Mouse (Mus musculus) embryonic stem cell, embryonic (primary cell): Measurements from ENCODE around the gene Cfap99.

Experiments used
- CTCF ChIA-PET, 4 experiments: fragments of 300-600 bp in 2 of 4; fragments of 350-600 bp in 2 of 4; sonication (Branson Sonifier 250); formaldehyde crosslinking; loops; one replicate each; lab custom pipeline; 2022; ENCODE audit warnings: inconsistent platforms in 2 of 4; lab: Charles Lee
- POLR2A ChIA-PET, 4 experiments: fragments of 300-600 bp in 2 of 4; fragments of 350-600 bp in 2 of 4; sonication (Branson Sonifier 250); formaldehyde crosslinking; loops; one replicate each; lab custom pipeline; 2022; ENCODE audit warnings: antibody characterized with exemption in 4 of 4, inconsistent platforms in 1 of 4; lab: Charles Lee

The Cfap99 gene

DNA sequence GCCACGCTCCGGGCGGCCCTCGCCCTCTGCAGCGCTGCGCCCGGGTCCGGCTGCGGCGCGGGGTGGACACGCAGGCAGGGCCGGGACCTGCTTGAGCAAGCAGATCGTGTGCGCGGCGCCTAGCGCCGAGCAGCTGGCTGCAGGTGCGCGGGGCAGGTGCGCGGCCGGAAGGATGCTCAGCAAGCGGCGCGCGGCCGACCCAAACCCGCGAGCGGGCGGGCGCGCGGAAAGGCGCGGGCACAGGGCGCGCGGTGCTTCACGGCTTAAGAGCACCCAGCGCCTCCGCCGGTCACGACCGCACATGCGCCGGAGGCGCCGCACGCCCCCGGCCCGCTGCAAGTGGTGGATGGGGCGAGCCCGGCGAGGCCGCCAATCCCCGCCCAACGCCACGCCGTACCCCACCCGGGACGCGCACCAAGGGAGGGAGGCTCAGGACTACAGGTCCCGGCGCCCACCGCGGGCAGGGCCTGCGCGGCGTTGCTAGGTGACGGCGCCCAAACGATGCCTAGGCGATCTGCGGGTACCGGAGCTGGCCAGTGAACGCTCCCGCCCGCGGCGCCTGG, at the start of gene Cfap99, which contains the start of gene Zfyve28:
Cfap99 (plus strand) TSS at position 447 of the 563 bp plus-strand sequence.
Zfyve28 (minus strand) TSS at position 296 of the 563 bp plus-strand sequence.
- CTCF ChIA-PET: interaction anchor here in 2 of 4 experiments (0.7 to 1.2 kb wide), 3 partner anchors 79 to 566 kb away, joined by 3 to 4 read pairs (median 4); no protein-coding TSS in a partner anchor
- POLR2A ChIA-PET: interaction anchor here (0.6 to 5.3 kb wide), 27 partner anchors 9 to 816 kb away, joined by 3 to 41 read pairs (median 4); partner anchors contain the start of genes Rnf4 (in 3 of the 4), Add1 (in 1 of the 4), Grk4 (in 1 of the 4) and Haus3 (in 1 of the 4)

DNA sequence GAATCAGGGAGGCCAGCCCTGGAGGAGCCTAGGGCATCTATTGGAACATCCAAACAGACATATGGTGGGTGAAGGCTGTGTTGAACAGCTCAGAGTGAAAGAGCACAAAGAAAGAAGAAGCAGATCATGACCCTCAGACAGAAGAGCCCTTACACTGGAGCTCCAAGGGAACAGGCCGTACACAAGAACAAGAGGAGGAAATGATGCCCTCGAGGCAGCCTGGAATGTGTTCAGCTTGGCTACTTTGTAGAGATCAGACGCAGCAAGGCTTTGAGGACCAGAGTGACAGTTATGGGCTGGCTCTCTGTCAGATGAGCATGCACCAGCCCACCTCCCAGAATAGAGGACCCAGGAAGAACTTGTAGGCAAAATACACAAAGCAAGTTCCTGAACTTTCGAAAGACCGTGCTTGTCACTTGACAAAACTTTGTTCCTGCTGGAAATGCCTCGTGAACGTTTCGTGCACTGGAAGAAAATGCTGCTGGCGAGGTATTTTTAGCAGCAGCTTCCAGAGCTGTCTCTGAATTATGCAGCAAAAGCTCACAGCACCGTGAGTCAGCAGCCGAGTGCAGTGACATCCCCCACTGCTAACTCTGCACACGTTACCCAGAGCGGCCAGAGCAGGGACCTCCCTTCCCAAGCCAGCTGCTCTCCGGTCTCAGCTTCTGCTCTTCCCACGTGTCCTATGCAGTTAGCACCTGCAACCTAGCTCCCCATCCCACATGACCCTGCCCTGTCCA, 46.0 kb upstream of the Cfap99 start:
- CTCF ChIA-PET: interaction anchor here in 2 of 4 experiments (0.6 to 1.4 kb wide), 2 partner anchors 10 to 32 kb away, joined by 3 to 4 read pairs; no protein-coding TSS in a partner anchor
- POLR2A ChIA-PET: interaction anchor here in 2 of 4 experiments (1.1 to 1.7 kb wide), 5 partner anchors 10 to 271 kb away, joined by 3 to 5 read pairs (median 3); partner anchors contain the start of genes Fam193a (in 1 of the 2) and Tnip2 (in 1 of the 2)

DNA sequence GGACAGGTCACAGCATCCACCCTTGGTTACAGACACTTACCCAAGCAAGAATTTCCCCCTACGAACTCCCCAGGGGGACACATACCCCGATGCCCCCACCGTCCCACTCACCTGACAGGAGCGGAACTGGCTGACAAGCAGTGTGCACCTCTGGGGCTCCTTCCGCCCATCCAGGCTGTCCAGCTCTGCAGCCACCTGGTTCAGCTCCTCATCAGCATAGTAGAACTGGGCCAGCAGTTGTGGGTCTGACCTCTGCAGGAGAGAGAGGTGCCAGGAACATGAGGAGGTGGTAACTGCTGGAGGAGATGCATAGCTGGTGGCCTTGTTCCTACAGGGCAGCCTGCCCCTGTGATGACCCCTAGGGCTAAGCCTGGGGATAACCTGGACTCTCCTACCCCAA, 45.3 kb upstream of the Cfap99 start:
- POLR2A ChIA-PET: interaction anchor here in 2 of 4 experiments (0.5 to 1.7 kb wide), 4 partner anchors 33 to 271 kb away, joined by 3 to 5 read pairs (median 4); partner anchors contain the start of genes Fam193a (in 1 of the 2) and Tnip2 (in 1 of the 2)
- CTCF ChIA-PET: interaction anchor here in 1 of 4 experiments (1.4 kb wide), 1 partner anchor 9 kb away, joined by 4 read pairs; no protein-coding TSS in a partner anchor

DNA sequence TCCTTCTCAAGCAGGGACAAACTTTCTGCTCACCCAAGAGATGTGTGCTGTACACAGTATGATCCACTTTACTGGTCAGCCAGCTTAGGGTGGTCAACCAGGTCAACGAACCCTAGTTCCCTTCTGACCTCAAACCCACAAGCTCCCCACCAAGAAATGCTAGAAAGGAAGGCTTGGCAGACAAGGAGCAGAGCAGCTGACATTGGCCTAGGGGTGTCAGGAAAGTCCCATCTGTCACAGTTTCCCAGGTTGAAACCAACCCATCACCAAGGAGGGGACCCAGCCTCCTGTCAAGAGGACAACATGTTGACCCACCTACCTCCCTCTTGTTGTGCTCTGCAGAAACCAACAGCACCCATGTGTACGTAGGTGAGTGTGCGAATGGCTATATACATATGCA, 42.0 kb upstream of the Cfap99 start:
- CTCF ChIA-PET: interaction anchor here in 3 of 4 experiments (0.6 to 1.6 kb wide), 7 partner anchors 10 to 331 kb away, joined by 3 to 8 read pairs (median 3); no protein-coding TSS in a partner anchor
- POLR2A ChIA-PET: interaction anchor here in 2 of 4 experiments (0.8 to 1.2 kb wide), 4 partner anchors 10 to 23 kb away, joined by 3 read pairs; no protein-coding TSS in a partner anchor

DNA sequence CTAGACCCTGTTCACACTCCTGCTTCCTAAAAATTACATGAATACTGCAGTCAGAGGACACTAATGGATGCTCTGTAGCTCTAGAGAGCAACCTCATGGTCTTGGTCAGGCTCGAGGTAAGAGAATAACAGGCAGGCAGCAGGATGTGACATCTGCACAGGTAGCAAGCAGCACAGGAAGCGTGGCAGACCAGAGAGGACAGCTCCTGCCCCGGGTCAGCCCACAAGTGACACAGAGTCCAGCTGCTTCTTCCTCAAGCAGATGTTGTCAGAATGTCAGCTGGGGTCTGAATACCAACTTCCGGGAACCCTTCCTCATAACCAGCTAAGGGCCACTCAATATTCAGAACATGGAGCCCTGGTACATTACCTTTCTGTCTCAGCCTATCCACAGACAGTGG, 39.3 kb upstream of the Cfap99 start:
- CTCF ChIA-PET: interaction anchor here in 1 of 4 experiments (0.7 kb wide), 1 partner anchor 13 kb away, joined by 3 read pairs; no protein-coding TSS in a partner anchor
- POLR2A ChIA-PET: interaction anchor here in 1 of 4 experiments (1.3 kb wide), 1 partner anchor 10 kb away, joined by 3 read pairs; no protein-coding TSS in a partner anchor

DNA sequence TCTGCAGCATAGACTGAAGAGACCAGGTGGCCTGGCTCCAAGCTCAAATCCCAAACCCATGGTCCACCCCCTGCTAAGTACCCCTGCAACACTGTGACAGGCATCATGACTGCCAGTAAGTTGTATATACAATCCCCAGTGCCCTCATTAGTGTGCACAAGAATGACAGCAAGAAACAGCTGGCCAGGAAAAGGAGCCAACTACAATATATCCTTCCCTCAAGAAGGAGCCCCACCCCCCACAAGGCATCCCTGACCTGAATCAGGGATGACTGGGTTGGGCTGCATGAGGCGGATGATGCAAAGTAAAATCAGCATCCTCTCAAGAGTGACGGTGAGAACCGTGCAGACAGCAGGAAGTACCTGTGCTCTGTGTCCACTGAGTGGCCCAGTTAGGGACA, 38.3 kb upstream of the Cfap99 start:
- ChIA-PET CTCF (no interaction called here), POLR2A (interaction anchor here in 2 of 4 experiments (1.0 to 1.7 kb wide), 3 partner anchors 9 to 86 kb away, joined by 3 to 5 read pairs (median 3); partner anchors contain the start of gene Rnf4 (in 1 of the 2))

DNA sequence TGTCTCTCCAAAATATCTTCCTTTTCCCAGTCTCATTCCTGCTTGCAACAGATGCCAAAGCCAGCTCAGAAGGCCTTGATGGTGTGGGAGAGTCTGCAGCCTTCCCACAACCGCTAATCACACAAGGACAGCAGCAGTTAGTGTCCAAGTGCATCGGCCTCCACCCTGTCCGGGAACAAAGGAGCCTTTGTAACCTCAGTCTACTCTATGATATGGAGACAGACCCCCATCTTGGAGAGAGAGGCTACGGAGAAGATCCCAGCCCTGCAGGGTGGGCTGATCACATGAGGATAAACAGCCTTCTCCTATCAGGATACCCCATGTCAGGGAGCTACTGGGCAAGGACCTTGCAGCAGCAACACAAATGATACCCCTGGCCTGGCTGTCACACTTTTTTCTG, 36.6 kb upstream of the Cfap99 start:
- POLR2A ChIA-PET: interaction anchor here in 3 of 4 experiments (0.6 to 1.8 kb wide), 3 partner anchors 10 to 161 kb away, joined by 3 to 7 read pairs (median 3); no protein-coding TSS in a partner anchor
- CTCF ChIA-PET: interaction anchor here in 2 of 4 experiments (0.5 to 2.0 kb wide), 5 partner anchors 9 to 1035 kb away, joined by 3 to 5 read pairs (median 4); no protein-coding TSS in a partner anchor

DNA sequence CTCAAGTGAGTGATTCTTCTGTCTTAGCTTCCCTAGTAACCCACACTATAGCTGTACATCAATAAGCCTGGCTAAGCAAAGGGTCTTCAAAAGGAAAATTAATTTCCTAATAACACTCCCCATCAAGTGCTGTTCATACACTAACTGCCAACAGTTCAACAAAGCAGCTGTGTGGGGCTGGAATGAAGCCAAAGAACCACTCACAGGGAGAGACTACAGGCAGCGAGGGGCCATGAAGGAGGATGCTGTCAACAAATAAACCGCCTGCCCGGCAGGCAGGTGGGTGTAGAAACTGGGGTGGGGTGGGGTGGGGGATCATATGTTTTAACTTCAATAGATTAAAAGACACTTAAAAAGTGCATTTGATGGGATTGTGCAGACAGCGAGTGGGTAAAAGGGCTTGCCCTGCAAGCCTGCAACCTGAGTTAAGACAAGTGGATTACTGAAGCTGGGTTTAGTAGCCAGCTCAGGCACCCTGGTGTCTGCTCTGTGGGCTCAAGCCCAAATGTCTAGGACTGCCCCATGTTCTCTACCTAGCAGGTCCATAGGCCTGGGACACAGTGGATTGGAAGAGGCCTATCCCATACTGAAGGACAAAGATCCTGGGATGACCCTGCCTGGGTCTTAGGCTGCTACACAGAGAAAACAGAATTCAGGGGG, 36.0 kb upstream of the Cfap99 start:
- CTCF ChIA-PET: interaction anchor here in 2 of 4 experiments (0.5 to 2.0 kb wide), 6 partner anchors 10 to 1036 kb away, joined by 3 to 5 read pairs (median 4); no protein-coding TSS in a partner anchor
- POLR2A ChIA-PET: interaction anchor here in 2 of 4 experiments (1.0 to 1.8 kb wide), 3 partner anchors 10 to 389 kb away, joined by 3 read pairs; no protein-coding TSS in a partner anchor

DNA sequence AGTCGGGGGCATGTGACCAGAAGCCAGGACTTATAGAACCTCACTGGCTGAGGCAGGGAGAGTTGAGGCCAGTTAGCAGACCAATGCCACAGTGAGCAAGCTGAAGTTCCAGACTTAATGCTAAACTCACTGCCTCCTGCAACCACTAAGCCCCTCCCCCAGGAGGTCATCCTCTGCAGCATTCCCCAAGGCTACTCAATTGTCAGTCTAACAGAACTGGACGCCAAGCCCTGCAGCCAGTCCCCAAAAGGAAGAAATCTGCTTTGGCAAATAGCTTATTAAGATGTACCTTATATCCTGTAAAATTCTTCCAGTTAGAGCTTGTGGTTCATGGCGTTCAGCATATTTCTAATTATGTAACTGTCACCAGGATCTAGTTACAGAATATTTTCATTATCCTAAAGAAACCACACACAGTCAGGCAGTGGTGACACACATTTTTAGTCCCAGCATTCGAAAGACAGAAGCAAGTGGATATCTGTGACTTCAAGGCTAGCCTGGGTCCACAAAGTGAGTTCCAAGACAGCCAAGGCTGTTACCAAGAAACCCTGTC, 35.4 kb upstream of the Cfap99 start:
- CTCF ChIA-PET: interaction anchor here in 2 of 4 experiments (0.9 to 1.6 kb wide), 4 partner anchors 11 to 17 kb away, joined by 3 to 4 read pairs (median 3); no protein-coding TSS in a partner anchor
- POLR2A ChIA-PET: interaction anchor here in 2 of 4 experiments (1.1 to 1.8 kb wide), 2 partner anchors 11 to 389 kb away, joined by 3 read pairs; no protein-coding TSS in a partner anchor

DNA sequence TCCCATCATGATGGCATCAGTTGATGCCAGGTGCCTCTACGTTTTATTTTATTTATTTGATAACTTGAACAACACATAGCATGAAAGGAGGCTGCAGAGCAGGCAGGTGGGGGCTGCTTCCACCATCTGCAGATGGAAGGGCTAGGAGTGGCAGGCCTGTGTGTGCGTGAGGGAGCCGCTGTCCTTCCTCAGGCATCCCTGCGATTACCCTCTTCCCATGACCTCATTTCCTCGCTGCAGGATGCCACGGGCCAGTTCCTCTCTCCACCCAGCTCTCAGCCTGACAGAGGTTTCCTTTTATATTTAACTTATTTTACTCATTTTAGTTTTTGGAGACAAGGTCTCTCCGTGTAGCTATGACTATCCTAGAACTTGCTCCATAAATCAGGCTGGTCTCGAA, 34.1 kb upstream of the Cfap99 start:
- ChIA-PET POLR2A (interaction anchor here in 1 of 4 experiments (0.6 to 0.8 kb wide), 3 partner anchors 223 to 482 kb away, joined by 3 to 10 read pairs (median 7); no protein-coding TSS in a partner anchor), CTCF (interaction anchor here in 2 of 4 experiments (0.6 to 0.7 kb wide), 2 partner anchors 63 to 122 kb away, joined by 3 to 9 read pairs; no protein-coding TSS in a partner anchor)

DNA sequence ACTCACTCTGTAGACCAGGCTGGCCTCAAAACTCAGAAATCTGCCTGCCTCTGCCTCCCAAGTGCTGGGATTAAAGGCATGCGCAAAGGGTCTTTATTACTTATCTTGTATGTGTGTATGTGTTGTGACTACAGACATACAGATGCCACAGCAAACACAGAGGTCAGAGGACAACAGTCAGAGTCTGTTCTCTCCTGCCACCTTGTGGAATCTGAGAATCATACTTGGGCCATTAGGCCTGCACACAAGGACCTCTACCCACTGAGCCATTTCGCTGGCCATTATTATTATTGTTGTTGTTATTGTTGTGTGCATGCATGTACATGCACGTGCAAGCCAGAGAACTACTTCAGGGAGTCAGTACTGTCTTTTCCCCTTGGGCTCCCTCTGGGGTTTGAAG, 33.2 kb upstream of the Cfap99 start:
- ChIA-PET POLR2A (interaction anchor here in 2 of 4 experiments (1.1 to 2.5 kb wide), 2 partner anchors 12 kb away, joined by 3 to 7 read pairs; no protein-coding TSS in a partner anchor), CTCF (interaction anchor here (0.5 to 2.5 kb wide), 6 partner anchors 12 to 115 kb away, joined by 3 to 6 read pairs (median 4); no protein-coding TSS in a partner anchor)

DNA sequence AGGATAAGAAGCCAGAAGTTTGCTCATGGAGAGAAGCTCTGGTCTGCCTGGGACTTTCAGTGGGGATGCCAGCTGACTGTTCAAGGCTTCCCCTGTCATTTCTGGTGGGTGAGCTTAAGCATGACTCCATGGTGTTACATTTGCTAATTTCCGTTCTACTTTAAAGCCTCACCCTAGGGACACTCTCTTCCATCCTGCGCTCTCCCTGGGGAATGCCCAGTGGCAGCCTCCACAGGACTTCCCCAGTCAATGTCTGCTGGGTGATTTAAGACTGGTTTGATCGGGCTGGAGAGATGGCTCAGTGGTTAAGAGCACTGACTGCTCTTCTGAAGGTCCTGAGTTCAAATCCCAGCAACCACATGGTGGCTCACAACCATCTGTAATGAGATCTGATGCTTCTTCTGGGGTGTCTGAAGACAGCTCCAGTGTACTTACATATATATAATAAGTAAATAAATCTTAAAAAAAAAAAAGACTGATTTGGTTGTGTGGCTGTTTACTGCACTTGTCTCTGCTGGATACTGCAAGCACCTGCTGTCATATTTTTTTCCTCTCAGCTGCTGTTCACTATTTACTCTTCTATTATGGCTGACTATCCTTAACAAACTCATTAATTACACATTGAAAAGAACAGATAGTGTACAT, 29.1 kb upstream of the Cfap99 start:
- POLR2A ChIA-PET: interaction anchor here in 2 of 4 experiments (0.9 to 1.4 kb wide), 5 partner anchors 8 to 83 kb away, joined by 3 to 6 read pairs (median 4); no protein-coding TSS in a partner anchor

DNA sequence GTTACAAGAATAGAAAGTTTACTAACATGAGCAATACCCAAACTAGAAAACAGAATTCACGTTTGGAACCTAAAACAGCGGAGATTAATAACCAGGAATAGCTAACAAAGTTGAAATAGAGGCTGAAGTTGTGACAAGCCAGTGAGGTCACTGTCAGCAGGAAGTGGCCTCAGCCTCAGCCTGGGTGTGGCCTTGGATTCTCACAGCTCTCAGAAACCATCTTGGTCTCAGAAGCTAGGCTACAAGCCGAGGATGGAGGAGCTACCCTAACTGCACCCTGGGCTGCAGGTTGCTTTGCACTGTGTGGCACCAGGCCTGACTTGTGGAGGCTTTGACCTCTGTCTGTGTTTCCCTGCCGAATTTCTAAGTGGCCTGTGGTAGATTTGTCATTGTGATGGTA, 22.3 kb upstream of the Cfap99 start:
- CTCF ChIA-PET: interaction anchor here in 1 of 4 experiments (1.6 to 2.2 kb wide), 2 partner anchors 28 to 56 kb away, joined by 4 to 6 read pairs; no protein-coding TSS in a partner anchor
- POLR2A ChIA-PET: interaction anchor here in 2 of 4 experiments (1.2 to 3.4 kb wide), 7 partner anchors 10 to 394 kb away, joined by 3 to 9 read pairs (median 5); partner anchors contain the start of genes Fam193a (in 1 of the 2), Grk4 (in 1 of the 2), Nop14 (in 1 of the 2) and Rnf4 (in 1 of the 2)

More for the DNA sequence above, 29.1 kb upstream of the Cfap99 start:
- CTCF ChIA-PET: interaction anchor here in 2 of 4 experiments (0.5 to 1.4 kb wide), 4 partner anchors 8 to 296 kb away, joined by 3 to 6 read pairs (median 4); no protein-coding TSS in a partner anchor

DNA sequence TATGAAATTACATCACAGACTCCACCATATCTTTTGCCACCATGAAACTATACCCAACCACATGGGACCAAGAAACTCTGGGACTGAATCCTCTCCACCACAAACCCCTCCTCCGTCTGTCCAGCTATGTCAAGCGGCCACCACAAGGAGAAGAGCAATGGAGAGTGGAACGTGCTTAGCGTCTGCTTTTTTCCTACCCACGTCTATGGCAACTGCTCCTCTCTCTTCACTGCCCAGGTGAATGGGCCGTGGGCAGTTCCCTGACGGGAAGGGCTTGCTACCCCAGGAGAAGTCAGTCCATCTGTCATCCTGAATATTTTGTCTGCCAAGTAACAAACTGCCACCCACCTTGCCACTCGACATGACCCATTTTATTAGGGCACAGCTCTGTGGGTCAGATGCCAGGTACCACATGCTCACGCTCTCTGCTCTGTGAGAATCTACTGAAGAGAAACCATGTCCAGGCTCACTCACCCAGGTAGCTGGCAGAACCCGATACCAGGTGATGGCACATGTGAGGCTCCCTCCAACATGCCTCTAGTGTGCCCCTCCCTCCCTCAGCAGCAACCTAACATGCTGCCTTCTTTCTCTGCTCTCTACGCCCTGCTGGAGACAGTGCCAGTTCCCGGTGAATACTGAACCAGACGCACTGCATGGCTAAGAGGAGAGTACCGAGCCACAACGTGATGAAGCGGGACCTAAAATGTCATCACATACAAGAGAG, 19.0 kb upstream of the Cfap99 start:
- CTCF ChIA-PET: interaction anchor here in 3 of 4 experiments (0.6 to 1.3 kb wide), 4 partner anchors 10 to 391 kb away, joined by 3 read pairs; partner anchors contain the start of genes Grk4 (in 1 of the 3) and Nop14 (in 1 of the 3)
- POLR2A ChIA-PET: interaction anchor here in 3 of 4 experiments (0.6 to 2.3 kb wide), 7 partner anchors 10 to 309 kb away, joined by 3 to 6 read pairs (median 3); no protein-coding TSS in a partner anchor
